Mouse (Mus musculus): Measurements from ENCODE around the gene Cd300a.

Gene Cd300a

DNA sequence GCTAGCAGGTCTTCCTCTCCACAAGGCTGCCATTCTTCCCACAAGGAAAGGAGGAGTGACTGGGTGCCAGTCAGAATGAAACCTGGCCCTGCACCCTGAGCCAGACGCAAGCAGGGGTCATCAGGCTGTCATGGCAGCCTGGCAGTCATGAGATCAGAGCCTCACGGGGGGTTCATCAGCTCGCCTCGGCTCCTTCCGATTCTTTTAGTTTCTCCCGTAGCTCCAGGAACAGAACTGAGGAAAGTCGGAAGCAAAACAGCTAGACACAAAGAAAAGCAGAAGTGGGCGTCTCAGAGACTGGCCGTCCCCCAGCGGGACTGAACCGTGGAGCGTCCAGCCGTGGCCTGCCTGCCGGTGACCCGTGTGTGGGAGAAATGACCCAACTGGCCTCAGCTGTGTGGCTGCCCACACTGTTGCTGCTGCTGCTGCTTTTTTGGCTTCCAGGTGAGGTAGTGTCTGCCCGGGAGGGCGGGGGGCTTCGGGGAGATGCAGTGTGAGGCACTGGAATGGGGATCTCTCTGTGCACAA lies at the start of gene Cd300a:
Cd300a (plus strand) TSS at position 51 of the 528 bp plus-strand sequence.
- DNase-seq (ENCODE audit: low spot score in 2 of 2), result no peak

DNA sequence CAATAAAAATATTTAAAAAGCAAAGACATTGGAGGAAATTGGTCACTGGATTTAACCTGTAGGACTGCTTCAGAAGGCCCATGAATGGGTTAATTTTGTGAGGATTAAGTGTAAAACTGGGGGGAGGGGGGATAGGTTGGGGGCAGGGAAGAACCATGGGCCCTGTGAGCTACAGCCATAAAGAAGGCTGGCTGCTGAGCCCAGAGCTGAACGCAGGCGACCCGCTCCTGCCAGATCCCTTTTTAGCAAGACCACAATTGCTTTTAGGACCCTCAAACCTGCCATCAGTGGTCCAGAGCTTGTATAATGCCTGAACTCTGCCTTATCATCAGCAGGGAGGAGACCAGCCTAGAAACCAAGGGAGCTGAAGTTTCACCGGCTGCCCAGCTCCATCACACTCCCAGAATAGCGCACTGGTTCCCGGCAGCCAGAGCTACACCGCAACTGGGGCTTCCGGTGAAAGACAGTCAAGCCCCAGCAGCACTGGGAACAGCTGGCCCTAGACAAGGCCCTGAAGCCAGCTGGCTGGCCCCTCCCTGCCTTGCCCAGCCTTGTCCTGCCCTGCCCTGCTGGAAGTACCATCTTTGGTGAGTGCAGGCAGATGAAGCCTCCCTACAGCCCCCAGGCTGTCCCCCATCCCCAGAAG lies 45.9 kb upstream of the Cd300a start:
- no peak for DNase-seq (ENCODE audit: low spot score in 2 of 2)

DNA sequence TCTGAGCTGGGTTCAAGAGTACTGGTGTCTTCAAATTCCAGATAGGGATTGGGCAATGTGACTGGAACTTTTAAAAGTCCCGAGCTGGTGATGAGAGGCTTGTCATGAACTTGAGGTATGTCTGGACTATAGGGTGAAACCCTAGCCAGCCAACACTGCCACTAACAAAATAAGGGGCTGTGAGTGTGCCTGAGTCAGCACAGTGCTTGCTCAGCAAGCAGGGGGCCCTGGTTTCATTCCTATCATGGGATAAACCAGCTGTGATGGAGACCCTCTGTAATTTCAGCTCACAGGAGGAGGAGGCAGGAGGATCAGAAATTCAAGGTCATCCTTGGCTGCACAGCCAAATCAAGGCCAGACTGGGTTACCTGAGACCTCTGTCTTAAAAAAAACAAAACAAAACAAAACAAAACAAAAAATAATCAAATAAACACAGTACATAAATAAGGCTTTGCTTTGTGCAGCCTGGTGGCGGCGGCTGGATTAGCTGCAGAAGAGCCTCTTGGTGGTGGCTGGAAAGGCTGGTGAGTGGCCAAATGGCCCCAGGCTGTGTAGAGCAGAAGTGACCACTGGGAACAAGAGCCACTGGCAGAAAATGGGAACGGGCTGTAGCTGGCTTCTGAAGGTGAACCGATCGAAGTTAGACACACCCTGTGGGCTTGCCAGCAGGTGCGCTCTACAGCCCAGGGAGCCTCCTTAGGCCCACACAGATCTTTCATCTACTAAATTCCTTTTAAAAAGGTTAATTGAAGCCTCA lies 45.2 kb upstream of the Cd300a start:
- DNase-seq (ENCODE audit: low spot score in 2 of 2), result no peak

DNA sequence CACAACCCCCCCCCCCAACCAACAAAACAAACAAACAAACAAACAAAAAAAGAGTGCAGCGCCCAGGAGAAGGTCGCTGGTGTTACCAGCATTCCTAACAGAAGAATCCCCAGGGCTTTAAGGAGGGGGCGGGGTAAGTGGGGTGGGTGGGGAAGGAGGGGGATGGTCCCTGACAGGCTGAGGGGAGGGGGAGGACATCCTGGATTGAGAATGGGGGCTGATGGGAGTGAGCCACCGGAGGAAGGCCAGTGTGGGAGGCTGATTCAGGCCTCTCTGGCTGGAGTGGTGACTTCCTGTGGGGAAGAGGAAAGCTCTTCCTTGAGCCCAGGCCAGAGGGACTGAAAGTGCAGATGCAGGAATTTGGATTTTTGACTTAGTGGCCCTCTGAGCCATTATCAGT lies 43.5 kb upstream of the Cd300a start:
- no peak for DNase-seq (ENCODE audit: low spot score in 2 of 2)

DNA sequence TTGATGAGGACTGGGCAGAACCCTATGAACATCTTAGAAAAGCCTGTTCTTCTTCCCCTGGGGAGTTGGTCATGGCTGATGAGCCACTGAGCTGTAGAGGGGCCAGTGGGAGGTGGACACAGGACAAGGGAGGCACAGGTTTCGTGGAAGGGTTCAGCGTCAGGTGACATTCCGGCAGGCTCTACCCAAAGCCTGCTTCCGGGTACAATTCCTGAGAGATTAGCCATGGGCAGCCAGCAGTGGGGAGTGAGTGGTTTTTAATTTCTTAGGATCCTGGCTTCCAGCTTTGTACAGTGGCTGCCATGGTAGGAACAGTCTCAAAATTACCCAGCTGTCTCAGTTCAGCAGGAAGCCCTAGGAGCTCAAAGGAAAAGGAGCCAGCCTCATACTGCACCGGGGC lies 42.8 kb upstream of the Cd300a start:
- DNase-seq (ENCODE audit: low spot score in 2 of 2), result no peak

DNA sequence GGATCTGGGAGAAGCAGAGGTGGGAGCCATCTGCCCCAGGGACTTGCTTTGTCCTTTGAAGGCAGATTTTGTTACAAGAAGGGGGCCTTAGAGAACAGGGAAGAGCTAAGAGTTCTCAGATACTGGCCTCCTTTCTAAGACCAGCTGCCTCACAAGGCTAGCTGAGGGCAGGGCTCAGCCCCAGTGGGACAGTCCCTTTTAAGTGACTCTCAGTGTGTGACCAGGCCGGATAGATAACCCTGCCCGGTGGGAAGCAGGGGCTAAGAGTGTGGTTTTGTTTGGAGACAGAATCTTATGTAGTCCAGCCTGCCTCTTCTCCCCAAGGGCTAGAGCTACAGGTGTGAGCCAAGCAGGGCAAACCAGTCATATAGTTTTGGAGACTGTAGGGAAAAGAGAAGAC lies 40.3 kb upstream of the Cd300a start:
- DNase-seq (ENCODE audit: low spot score in 2 of 2), result no peak

DNA sequence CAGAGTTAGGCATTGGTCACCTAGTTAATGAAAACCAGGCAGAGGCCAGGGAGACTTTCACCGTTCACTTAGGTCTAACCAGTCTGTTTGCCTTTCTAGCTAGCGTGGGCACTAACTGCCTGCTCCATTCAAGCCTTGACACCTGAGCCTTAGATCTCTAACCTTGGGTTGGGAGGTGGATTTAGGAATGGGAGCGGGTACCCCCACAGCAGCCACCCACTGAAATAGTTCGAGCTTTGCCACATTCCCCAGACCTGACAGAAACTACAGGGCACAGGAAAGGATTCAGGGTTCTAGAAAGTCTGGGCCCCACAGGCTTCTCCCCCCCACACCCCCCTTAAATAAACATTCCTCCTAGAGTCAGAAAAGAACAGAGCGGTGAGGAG lies 39.8 kb upstream of the Cd300a start:
- no peak for DNase-seq (ENCODE audit: low spot score in 2 of 2)

GRCm38 (mm10) chr11:114850452-114851268 lies 39.2 kb upstream of the Cd300a start, which contains the start of gene Gprc5c:
Gene Gprc5c, plus strand, starts transcription at chr11:114851152.
- DNase-seq (ENCODE audit: low spot score in 2 of 2), result no peak

GRCm38 (mm10) chr11:114851269-114851607 lies 38.6 kb upstream of the Cd300a start:
- DNase-seq (ENCODE audit: low spot score in 2 of 2), result no peak

- DNase-seq (ENCODE audit: low spot score in 2 of 2), result no peak
These were observed 38.1 kb upstream of the Cd300a start for GRCm38 (mm10) chr11:114851608-114852310.

DNA sequence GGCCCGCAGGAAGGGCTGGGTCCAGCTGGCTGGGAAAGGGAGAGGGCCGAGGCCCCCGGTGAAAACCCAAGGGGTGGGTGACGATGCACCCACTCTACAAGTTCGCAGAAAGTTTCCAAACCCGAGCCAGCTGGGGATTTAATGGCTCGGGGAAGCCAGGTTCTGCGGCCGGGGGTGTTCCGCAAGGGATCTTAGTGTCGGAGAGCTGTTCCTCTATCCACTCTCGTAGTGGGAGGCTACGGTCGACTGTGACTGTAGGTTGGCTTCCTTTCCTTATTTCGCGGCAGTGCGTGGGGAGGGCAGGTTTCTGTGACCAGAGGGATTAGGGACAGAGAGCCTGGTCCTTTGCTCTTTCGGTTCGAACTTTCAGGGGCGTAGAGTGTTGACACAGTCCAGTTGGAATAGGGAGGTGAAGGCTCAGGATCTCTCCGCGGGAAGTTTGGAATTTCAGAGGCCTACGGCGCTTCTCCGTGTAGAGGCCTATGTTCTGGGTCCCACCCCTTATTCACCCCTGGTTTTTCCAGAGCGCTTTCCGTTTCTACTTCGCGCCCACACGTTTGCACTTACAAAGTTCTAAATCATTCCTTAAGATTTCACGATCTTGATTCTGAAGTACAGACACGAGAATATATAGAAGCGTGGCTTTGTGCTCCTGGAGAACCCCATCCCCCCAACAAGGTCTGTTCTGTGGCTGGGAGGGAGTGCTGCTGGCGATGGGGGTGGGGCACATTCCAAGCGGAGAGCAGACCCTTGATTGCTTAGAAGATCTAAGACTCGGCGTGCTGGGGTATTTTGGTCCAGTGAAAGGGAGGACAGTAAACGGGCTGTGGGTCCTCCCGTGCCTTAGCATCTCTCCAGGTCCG lies 37.3 kb upstream of the Cd300a start:
- peak in 1 of 2 experiments; percentile 56 for DNase-seq (ENCODE audit: low spot score in 2 of 2)

GRCm38 (mm10) chr11:114853174-114853838 lies 36.5 kb upstream of the Cd300a start:
- no peak for DNase-seq (ENCODE audit: low spot score in 2 of 2)

DNA sequence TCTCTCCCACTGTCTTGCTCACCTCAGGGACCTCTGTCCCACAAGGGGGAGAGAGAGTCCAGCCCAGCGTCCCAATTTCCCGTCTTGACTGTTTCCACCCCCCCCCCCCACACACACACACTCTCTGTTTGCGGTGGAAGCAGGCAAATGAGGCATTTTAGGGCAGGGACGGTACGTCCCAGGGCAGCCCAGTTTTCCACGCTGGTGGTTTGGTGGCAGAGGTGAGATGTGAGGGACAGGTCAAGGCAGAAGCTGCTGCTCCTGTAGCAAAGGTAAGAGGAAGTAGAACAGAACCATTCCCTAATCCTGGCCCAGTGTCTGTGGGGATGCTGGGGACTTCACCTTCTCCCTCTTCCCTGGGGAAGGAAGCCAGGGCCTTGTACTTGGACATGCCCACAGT lies 35.3 kb upstream of the Cd300a start:
- DNase-seq (ENCODE audit: low spot score in 2 of 2), result no peak

GRCm38 (mm10) chr11:114856125-114856524 lies 33.7 kb upstream of the Cd300a start:
- DNase-seq (ENCODE audit: low spot score in 2 of 2), result no peak

DNA sequence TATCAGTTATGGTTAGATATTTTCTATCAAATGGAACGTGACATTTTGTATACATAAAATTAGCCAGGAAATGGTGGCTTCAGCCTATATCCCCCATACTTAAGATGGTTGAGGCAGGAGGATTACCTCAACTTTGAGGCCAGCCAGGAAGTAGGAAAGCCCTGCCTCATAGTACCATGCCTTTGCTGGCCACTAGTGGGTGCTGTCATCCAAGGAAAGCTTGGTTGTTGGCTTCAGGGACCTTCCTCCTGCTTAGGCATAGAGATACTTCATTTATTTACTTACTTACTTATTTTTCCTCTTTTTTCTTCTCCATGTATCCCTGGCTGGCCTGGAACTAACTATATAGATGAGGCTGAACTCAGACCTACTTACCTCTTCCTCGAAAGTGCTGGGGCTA lies 31.2 kb upstream of the Cd300a start:
- DNase-seq (ENCODE audit: low spot score in 2 of 2), result peak in 1 of 2 experiments; percentile 74

DNA sequence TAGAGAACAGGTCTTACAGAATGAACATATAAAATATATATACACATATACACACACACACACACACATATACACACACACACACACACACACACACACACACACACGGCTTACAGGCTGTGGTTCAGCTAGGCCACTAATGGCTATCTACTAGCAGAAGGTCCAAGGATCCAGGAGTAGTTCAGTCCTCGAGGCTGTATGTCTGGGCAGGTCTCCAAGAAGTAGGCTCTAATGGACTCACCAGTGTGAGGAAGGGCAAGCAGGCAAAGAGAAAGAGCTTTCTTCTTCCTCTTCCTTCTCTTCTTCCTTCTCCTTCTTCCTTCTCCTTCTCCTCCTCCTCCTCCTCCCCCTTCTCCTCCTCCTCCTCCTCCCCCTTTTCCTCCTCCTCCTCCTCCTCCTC lies 28.8 kb upstream of the Cd300a start:
- DNase-seq (ENCODE audit: low spot score in 2 of 2), result no peak

DNA sequence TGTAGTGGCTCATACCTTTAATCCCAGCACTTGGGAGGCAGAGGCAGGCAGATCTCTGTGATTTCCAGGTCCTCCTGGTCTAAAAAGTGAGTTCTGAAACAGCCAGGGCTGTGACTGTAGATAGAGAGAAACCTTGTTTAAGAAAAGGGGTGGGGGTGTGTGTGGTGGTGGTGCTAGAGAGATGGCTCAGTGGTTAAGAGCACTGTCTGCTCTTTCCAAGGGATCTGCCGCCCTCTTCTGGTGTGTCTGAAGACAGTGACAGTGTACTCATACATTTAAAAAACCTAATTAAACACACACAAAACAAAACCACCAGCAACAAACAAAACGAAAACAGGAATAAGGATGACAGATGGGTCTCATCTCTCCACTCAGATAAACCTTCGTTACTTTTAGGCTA lies 27.2 kb upstream of the Cd300a start:
- no peak for DNase-seq (ENCODE audit: low spot score in 2 of 2)

DNA sequence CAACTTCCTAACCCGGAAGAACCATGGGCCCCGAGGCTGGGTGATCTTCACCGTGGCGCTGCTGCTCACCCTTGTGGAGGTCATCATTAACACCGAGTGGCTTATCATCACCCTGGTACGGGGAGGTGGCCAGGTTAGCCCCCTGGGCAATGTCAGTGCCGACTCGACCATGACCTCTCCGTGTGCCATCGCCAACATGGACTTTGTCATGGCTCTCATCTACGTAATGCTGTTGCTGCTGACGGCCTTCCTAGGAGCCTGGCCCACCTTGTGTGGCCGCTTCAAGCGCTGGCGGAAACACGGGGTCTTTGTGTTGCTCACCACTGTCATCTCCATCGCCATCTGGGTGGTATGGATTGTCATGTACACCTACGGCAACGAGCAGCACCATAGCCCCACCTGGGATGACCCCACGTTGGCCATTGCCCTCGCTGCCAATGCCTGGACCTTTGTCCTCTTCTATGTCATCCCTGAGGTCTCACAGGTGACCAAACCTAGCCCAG lies 25.9 kb upstream of the Cd300a start:
- no peak for DNase-seq (ENCODE audit: low spot score in 2 of 2)

DNA sequence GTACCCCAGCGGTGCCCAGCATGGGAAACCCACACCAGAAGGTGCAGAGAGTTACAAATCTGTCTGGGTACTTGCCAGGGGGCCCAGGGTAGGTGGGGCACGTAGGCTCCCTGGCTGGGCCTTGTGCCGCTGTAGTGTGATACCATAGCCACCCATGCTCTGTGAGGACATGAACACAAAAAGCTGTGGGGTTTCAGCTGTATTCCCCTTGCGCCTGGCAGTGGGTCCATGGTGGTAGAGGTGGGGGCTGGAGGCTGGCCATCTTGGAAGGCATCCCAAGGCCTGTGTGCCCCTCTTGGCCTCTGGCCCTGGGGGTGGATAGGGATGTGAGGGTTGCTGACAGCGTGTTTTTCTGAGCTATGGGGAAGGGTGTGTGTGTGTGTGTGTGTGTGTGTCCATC lies 23.8 kb upstream of the Cd300a start:
- DNase-seq (ENCODE audit: low spot score in 2 of 2), result peak in 1 of 2 experiments; percentile 60

Data from spleen, postnatal 4 days (tissue).